Mouse (Mus musculus): Measurements from ENCODE around the gene Npm1. TPM values are rescaled to one million over a fixed set of nuclear protein-coding genes. Genes with fewer than 3 reads are reported as not detected.

The Npm1 gene
- total RNA-seq (2023) = 100 to 1,000 TPM; 489 to 521 TPM

GRCm38 (mm10) chr11:33162998-33163506 lies at the start of gene Npm1:
Gene Npm1 (minus strand): TSS chr11:33163206.

GRCm38 (mm10) chr11:33203383-33204328 lies 40.6 kb upstream of the Npm1 start, which contains the start of gene Tlx3:
Gene Tlx3 (minus strand): TSS chr11:33203589.

GRCm38 (mm10) chr11:33147171-33147571 lies 15.8 kb downstream of the Npm1 start, which contains the start of gene Fgf18:
Gene Fgf18 (minus strand): TSS chr11:33147400.

Other genes starting within 250 kb of the Npm1 start
- gene Fgf18, start 15.8 kb downstream of the Npm1 start, total RNA-seq (2023) = not detected
- gene Tlx3, start 40.4 kb upstream of the Npm1 start, total RNA-seq (2023) = not detected
- not detected for gene Gm12117, start 113.5 kb upstream of the Npm1 start, total RNA-seq (2023)

All from B cell, adult 67 days (primary cell).